Mouse (Mus musculus): ENCODE results near the gene Ankrd2.

DNA sequence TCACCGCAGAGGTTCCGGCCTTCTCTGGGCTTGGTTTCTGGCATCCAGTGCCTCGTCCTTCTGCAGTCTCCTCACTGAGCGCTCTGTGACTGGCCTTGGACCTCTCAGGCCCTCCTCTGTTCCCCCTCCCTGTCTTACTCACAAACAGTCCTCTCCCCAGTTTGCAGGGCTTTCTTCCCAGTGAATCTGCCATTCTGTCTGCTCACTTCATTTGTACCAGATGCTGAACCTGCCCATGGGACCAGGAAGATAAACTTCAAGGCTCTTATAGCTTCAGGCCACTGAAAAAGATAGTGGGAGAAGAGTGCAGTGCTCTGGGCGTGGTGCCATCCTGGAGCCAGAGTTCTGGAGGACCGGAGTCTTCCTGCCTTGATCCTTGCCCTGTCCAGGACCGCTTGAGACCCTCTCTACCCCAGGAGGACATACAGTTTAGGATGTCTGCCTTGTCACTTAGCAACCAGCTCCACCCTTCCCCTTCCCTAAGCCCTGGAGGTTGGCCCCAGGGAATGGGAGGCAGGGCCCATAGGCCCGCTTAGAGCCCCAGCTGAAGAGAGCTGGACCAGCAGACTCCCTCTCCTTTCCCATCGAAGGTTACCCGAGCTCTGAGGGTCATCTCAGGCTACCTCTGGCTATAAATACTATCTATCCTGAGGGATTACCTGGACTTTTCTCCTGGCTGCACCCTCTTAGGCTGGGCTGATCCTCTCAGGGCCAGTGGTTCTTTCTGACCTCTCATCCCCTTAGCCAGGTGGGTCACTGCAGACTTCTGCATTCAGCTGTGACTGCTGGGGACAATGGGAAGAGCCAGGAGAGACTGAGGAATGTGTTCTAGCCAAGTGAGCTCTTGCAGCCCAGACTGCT lies 13.9 kb upstream of the Ankrd2 start:
- TF ChIP-seq TAL1 (IDR thresholded peaks at IDR 0.05; ENCODE audit: low read length): no peak
- TF ChIP-seq GATA1 (IDR thresholded peaks at IDR 0.05; ENCODE audit: low read length): no peak
